Mouse (Mus musculus) forebrain, embryonic 10.5 days (tissue): ENCODE data around the gene Gk. TPM values are rescaled to one million over a fixed set of nuclear protein-coding genes. Genes with fewer than 3 reads are reported as not detected.

Experiments
- DNase-seq: peaks from one replicate; pipeline ENCODE4 v3.0.0-alpha.2; 2017; ENCODE audit warnings: low spot score; ENCODE audit errors: extremely low spot score
- H3K27ac ChIP-seq: fragments of 300-500 bp; sonication (generic); 2 replicates; pipeline ENCODE4 v1.5.1; 2016; ENCODE audit warnings: mild to moderate bottlenecking
- H3K27me3 ChIP-seq: fragments of 300-500 bp; sonication (generic); 2 replicates; pipeline ENCODE4 v1.6.1; 2016; ENCODE audit warnings: mild to moderate bottlenecking; ENCODE audit not compliant: poor library complexity, severe bottlenecking
- H3K36me3 ChIP-seq: fragments of 300-500 bp; sonication (generic); replicated peaks from 2 replicates; pipeline ENCODE4 v1.6.1; 2016; ENCODE audit warnings: mild to moderate bottlenecking, moderate library complexity
- H3K4me1 ChIP-seq: fragments of 300-500 bp; sonication (generic); 2 replicates; pipeline ENCODE4 v1.6.1; 2016
- H3K4me3 ChIP-seq: fragments of 300-500 bp; sonication (generic); 2 replicates; pipeline ENCODE4 v1.5.1; 2016; ENCODE audit warnings: mild to moderate bottlenecking, moderate library complexity
- H3K9me3 ChIP-seq: fragments of 300-500 bp; sonication (generic); 2 replicates; pipeline ENCODE4 v1.6.1; 2016; ENCODE audit warnings: mild to moderate bottlenecking, moderate library complexity
- WGBS: fragments of 180-500 bp; shearing (Covaris S2); methylation state at CpG from one replicate; pipeline ENCODE4 v1.1.7; 2016; 5-methylcytosine and 5-hydroxymethylcytosine counted together
- polyA plus RNA-seq: library from polyadenylated mRNA; unstranded; fragments of >200 nt; fragmentation: Nextera tagmentation; extraction: Ambion mirVana; gene quantifications from 2 replicates; pipeline ENCODE4 v1.2.1, GENCODE M21; 2016

The Gk gene
- 7.2 and 7.3 TPM in 2 replicates for polyA plus RNA-seq

- peak within 1 kb of the TSS; percentile 57 for H3K4me3 ChIP-seq
- WGBS: 13% methylated on average over 44 of the region's 45 CpGs
- no peaks in the 10 kb centered on the region for H3K9me3 ChIP-seq
- H3K4me1 ChIP-seq: no peaks in the 10 kb centered on the region
- peak within 1 kb of the TSS; percentile 88 for H3K27ac ChIP-seq
- no peaks in the 10 kb centered on the region for H3K36me3 ChIP-seq
- peaks cover 14% of the 10 kb centered on the region for H3K27me3 ChIP-seq
- DNase-seq: peak; percentile 92
Observed at GRCm38 (mm10) chrX:85776544-85777087, at the start of gene Gk. Gene Gk, minus strand, starts transcription at chrX:85776819.

GRCm38 (mm10) chrX:85804706-85805376 is 28.2 kb upstream of the Gk start:
- H3K36me3 ChIP-seq: no peaks in the 10 kb centered on the region
- H3K27ac ChIP-seq: no peak overlapping the region
- H3K9me3 ChIP-seq: peaks cover 4% of the 10 kb centered on the region; the same call in 1 of the 2 replicates
- no peak for DNase-seq
- no peaks in the 10 kb centered on the region for H3K27me3 ChIP-seq
- no peak overlapping the region for H3K4me3 ChIP-seq
- 87% methylated on average over 4 of the region's 4 CpGs for WGBS
- no peaks in the 10 kb centered on the region for H3K4me1 ChIP-seq

- no peak overlapping the region for H3K4me3 ChIP-seq
- H3K9me3 ChIP-seq: no peaks in the 10 kb centered on the region
- H3K4me1 ChIP-seq: no peaks in the 10 kb centered on the region
- H3K27me3 ChIP-seq: no peaks in the 10 kb centered on the region
- H3K36me3 ChIP-seq: no peaks in the 10 kb centered on the region
- no peak for DNase-seq
- H3K27ac ChIP-seq: no peak overlapping the region
Observed at GRCm38 (mm10) chrX:85803006-85803405, 26.4 kb upstream of the Gk start.

GRCm38 (mm10) chrX:85797449-85797848 is 20.8 kb upstream of the Gk start:
- WGBS: 93% methylated on average over 2 of the region's 2 CpGs
- no peak for DNase-seq
- no peaks in the 10 kb centered on the region for H3K4me1 ChIP-seq
- no peak overlapping the region for H3K4me3 ChIP-seq
- no peaks in the 10 kb centered on the region; the same call in 1 of the 2 replicates for H3K9me3 ChIP-seq
- H3K27ac ChIP-seq: no peak overlapping the region
- H3K27me3 ChIP-seq: no peaks in the 10 kb centered on the region
- H3K36me3 ChIP-seq: no peaks in the 10 kb centered on the region

GRCm38 (mm10) chrX:85778346-85778745 is 1.7 kb upstream of the Gk start:
- no peaks in the 10 kb centered on the region for H3K36me3 ChIP-seq
- 83% methylated on average over 3 of the region's 3 CpGs for WGBS
- no peak overlapping the region for H3K27ac ChIP-seq
- peaks cover 14% of the 10 kb centered on the region for H3K27me3 ChIP-seq
- no peaks in the 10 kb centered on the region for H3K4me1 ChIP-seq
- no peak overlapping the region for H3K4me3 ChIP-seq
- no peak for DNase-seq
- H3K9me3 ChIP-seq: no peaks in the 10 kb centered on the region

GRCm38 (mm10) chrX:85777141-85777540 is 522 bp upstream of the Gk start:
- WGBS: 18% methylated on average over 17 of the region's 17 CpGs
- H3K4me1 ChIP-seq: no peaks in the 10 kb centered on the region
- no peaks in the 10 kb centered on the region for H3K36me3 ChIP-seq
- peak overlapping the region; percentile 57 for H3K4me3 ChIP-seq
- no peaks in the 10 kb centered on the region for H3K9me3 ChIP-seq
- H3K27ac ChIP-seq: peak overlapping the region; percentile 88
- peak; percentile 25 for DNase-seq
- H3K27me3 ChIP-seq: peaks cover 14% of the 10 kb centered on the region

GRCm38 (mm10) chrX:85775879-85776543 is 608 bp downstream of the Gk start:
- DNase-seq: no peak
- peaks cover 14% of the 10 kb centered on the region for H3K27me3 ChIP-seq
- H3K9me3 ChIP-seq: no peaks in the 10 kb centered on the region
- 21% methylated on average over 21 of the region's 22 CpGs for WGBS
- peak overlapping the region; percentile 57 for H3K4me3 ChIP-seq
- H3K4me1 ChIP-seq: no peaks in the 10 kb centered on the region
- no peaks in the 10 kb centered on the region for H3K36me3 ChIP-seq
- peak overlapping the region; percentile 80 for H3K27ac ChIP-seq

- Histone ChIP-seq H3K27ac (no peak overlapping the region), H3K9me3 (no peaks in the 10 kb centered on the region), H3K4me1 (no peaks in the 10 kb centered on the region), H3K36me3 (no peaks in the 10 kb centered on the region), H3K27me3 (peaks cover 1% of the 10 kb centered on the region; the same call in 1 of the 2 replicates), H3K4me3 (no peak overlapping the region)
- 89% methylated on average over 3 of the region's 3 CpGs for WGBS
- DNase-seq: no peak
Observed at GRCm38 (mm10) chrX:85771303-85771702, 5.3 kb downstream of the Gk start.

- H3K27me3 ChIP-seq: no peaks in the 10 kb centered on the region
- H3K27ac ChIP-seq: no peak overlapping the region
Observed at GRCm38 (mm10) chrX:85770747-85771146, 5.9 kb downstream of the Gk start.

GRCm38 (mm10) chrX:85768578-85768977 is 8.0 kb downstream of the Gk start:
- peaks cover 4% of the 10 kb centered on the region; the same call in 1 of the 2 replicates for H3K27me3 ChIP-seq
- no peaks in the 10 kb centered on the region for H3K36me3 ChIP-seq
- H3K27ac ChIP-seq: no peak overlapping the region
- no peaks in the 10 kb centered on the region for H3K9me3 ChIP-seq
- 77% methylated on average over 2 of the region's 2 CpGs for WGBS
- no peak overlapping the region for H3K4me3 ChIP-seq
- DNase-seq: no peak
- H3K4me1 ChIP-seq: no peaks in the 10 kb centered on the region

More at GRCm38 (mm10) chrX:85770747-85771146, 5.9 kb downstream of the Gk start:
- no peak for DNase-seq
- Histone ChIP-seq H3K9me3 (no peaks in the 10 kb centered on the region), H3K4me1 (no peaks in the 10 kb centered on the region), H3K4me3 (no peak overlapping the region), H3K36me3 (no peaks in the 10 kb centered on the region)
- WGBS: 94% methylated on average over 3 of the region's 3 CpGs

GRCm38 (mm10) chrX:85756005-85756404 is 20.6 kb downstream of the Gk start:
- Histone ChIP-seq H3K36me3 (no peaks in the 10 kb centered on the region), H3K27me3 (no peaks in the 10 kb centered on the region), H3K4me1 (no peaks in the 10 kb centered on the region), H3K9me3 (no peaks in the 10 kb centered on the region), H3K27ac (no peak overlapping the region), H3K4me3 (no peak overlapping the region)
- no peak for DNase-seq
- 78% methylated on average over 3 of the region's 3 CpGs for WGBS

GRCm38 (mm10) chrX:85743837-85744236 is 32.8 kb downstream of the Gk start:
- no peak overlapping the region for H3K4me3 ChIP-seq
- no peaks in the 10 kb centered on the region for H3K27me3 ChIP-seq
- 83% methylated on average over 3 of the region's 3 CpGs for WGBS
- H3K27ac ChIP-seq: no peak overlapping the region
- H3K9me3 ChIP-seq: no peaks in the 10 kb centered on the region
- no peaks in the 10 kb centered on the region for H3K36me3 ChIP-seq
- DNase-seq: no peak
- H3K4me1 ChIP-seq: no peaks in the 10 kb centered on the region

GRCm38 (mm10) chrX:85733228-85733627 is 43.4 kb downstream of the Gk start:
- Histone ChIP-seq H3K4me1 (no peaks in the 10 kb centered on the region), H3K4me3 (no peak overlapping the region), H3K27ac (no peak overlapping the region), H3K36me3 (no peaks in the 10 kb centered on the region), H3K27me3 (no peaks in the 10 kb centered on the region), H3K9me3 (no peaks in the 10 kb centered on the region)
- DNase-seq: no peak
- WGBS: 93% methylated on average over 5 of the region's 5 CpGs
